In genomic region chr2:13438275-13438845, GRCm38 (mm10) we compare ENCODE assay signal across 20 mouse cellular contexts. TPM values are rescaled to one million over a fixed set of nuclear protein-coding genes. Genes with fewer than 3 reads are reported as not detected.
DNase-seq lines count a peak whose midpoint lies in the region; ATAC-seq and TF ChIP-seq lines count a peak whose summit lies in the region.
"Had no signal": no experiment of that assay in that cellular context is flagged by ENCODE, and none has a peak within 500 bp of the region (broad histone marks: within the 10 kb centered on the region; RNA-seq: fewer than 3 reads in every experiment).

No protein-coding gene starts in this region.

- DNase-seq in embryonic facial prominence, embryonic 14.5 days (ENCODE audit: low spot score), result peak; percentile 57
- no peak for DNase-seq in embryonic facial prominence, embryonic 10.5 days (ENCODE audit: low spot score)
- peak; percentile 22 for DNase-seq in limb, embryonic 14.5 days (ENCODE audit: low spot score)
- DNase-seq in limb, embryonic 10.5 days (ENCODE audit: low spot score), result no peak
- peak; percentile 10 for DNase-seq in heart, postnatal 4 days
- no peak for DNase-seq in layer of hippocampus, adult 11-12 months (ENCODE audit: low spot score)
- no peak for DNase-seq in spleen, postnatal 36 days (ENCODE audit: low spot score in 2 of 2)
- DNase-seq: adrenal gland, postnatal 10 days; cerebellum, adult 9-11 months; gastrocnemius, postnatal 10 days; kidney, adult 11 months; liver, postnatal 0 days; thymus, postnatal 14 days had no signal

- ATAC-seq in embryonic facial prominence, embryonic 14.5 days (ENCODE audit: low read depth), result no peak
- ATAC-seq in limb, embryonic 14.5 days (ENCODE audit: low FRiP score, low read depth), result 0 out of 2 replicates have a peak, but pooled peaks have one; percentile 19
- 0 out of 2 replicates have a peak, but pooled peaks have one; percentile 25 for ATAC-seq in heart, embryonic 12.5 days (ENCODE audit: insufficient number of reproducible peaks, low FRiP score)
- ATAC-seq: activated CD4-positive, CD25-positive, alpha-beta regulatory T cell, adult 4 months; liver, postnatal 0 days had no signal

- no peaks in the 10 kb centered on the region for H3K9me3 ChIP-seq in embryonic facial prominence, embryonic 14.5 days (ENCODE audit: control insufficient read depth, low read length)
- no peaks in the 10 kb centered on the region for H3K9me3 ChIP-seq in embryonic facial prominence, embryonic 10.5 days
- no peaks in the 10 kb centered on the region for H3K9me3 ChIP-seq in limb, embryonic 14.5 days (ENCODE audit: control insufficient read depth, low read length)
- H3K9me3 ChIP-seq in limb, embryonic 10.5 days (replicated peaks), result no peaks in the 10 kb centered on the region
- H3K9me3 ChIP-seq in heart, embryonic 12.5 days (replicated peaks), result no peaks in the 10 kb centered on the region
- H3K9me3 ChIP-seq: embryonic facial prominence, embryonic 13.5 days; forebrain, embryonic 10.5 days; hindbrain, embryonic 10.5 days; limb, embryonic 13.5 days had no signal

- no peak overlapping the region for H3K27ac ChIP-seq in embryonic facial prominence, embryonic 14.5 days (replicated peaks; ENCODE audit: low read depth, low read length)
- no peak overlapping the region for H3K27ac ChIP-seq in embryonic facial prominence, embryonic 10.5 days (replicated peaks)
- no peak overlapping the region; the same call in 1 of the 2 replicates for H3K27ac ChIP-seq in limb, embryonic 14.5 days (replicated peaks; ENCODE audit: low read depth, low read length)
- no peak overlapping the region for H3K27ac ChIP-seq in limb, embryonic 10.5 days
- peak overlapping the region; percentile 73 for H3K27ac ChIP-seq in heart, embryonic 12.5 days (ENCODE audit: poor library complexity, severe bottlenecking)
- H3K27ac ChIP-seq: embryonic facial prominence, embryonic 13.5 days; forebrain, embryonic 10.5 days; hindbrain, embryonic 10.5 days; limb, embryonic 13.5 days had no signal

- no peak for TF ChIP-seq POLR2A in limb, embryonic 14.5 days (IDR thresholded peaks at IDR 0.05; ENCODE audit: borderline replicate concordance, extremely low read depth, insufficient read depth, insufficient read length)

- no peak overlapping the region for H3K4me3 ChIP-seq in embryonic facial prominence, embryonic 14.5 days (ENCODE audit: low read depth, low read length)
- H3K4me3 ChIP-seq in embryonic facial prominence, embryonic 10.5 days, result no peak overlapping the region
- H3K4me3 ChIP-seq in limb, embryonic 14.5 days (replicated peaks; ENCODE audit: low read length), result no peak overlapping the region
- no peak overlapping the region for H3K4me3 ChIP-seq in limb, embryonic 10.5 days
- H3K4me3 ChIP-seq in heart, embryonic 12.5 days, result no peak overlapping the region
- H3K4me3 ChIP-seq: embryonic facial prominence, embryonic 13.5 days; forebrain, embryonic 10.5 days; hindbrain, embryonic 10.5 days; limb, embryonic 13.5 days had no signal

- H3K9ac ChIP-seq in embryonic facial prominence, embryonic 14.5 days (ENCODE audit: low read depth, low read length), result no peak overlapping the region
- H3K9ac ChIP-seq in limb, embryonic 14.5 days (ENCODE audit: low read depth, low read length, severe bottlenecking), result no peak overlapping the region
- H3K9ac ChIP-seq in heart, embryonic 12.5 days, result no peak overlapping the region
- H3K9ac ChIP-seq: embryonic facial prominence, embryonic 13.5 days; limb, embryonic 13.5 days; liver, postnatal 0 days had no signal

- 65% methylated on average over 3 of the region's 3 CpGs for WGBS in embryonic facial prominence, embryonic 14.5 days
- WGBS in embryonic facial prominence, embryonic 10.5 days, result 89% methylated on average over 3 of the region's 3 CpGs
- WGBS in limb, embryonic 14.5 days, result 71% methylated on average over 3 of the region's 3 CpGs
- 86% methylated on average over 3 of the region's 3 CpGs for whole genome bisulfite sequencing in limb, embryonic 10.5 days
- WGBS in heart, embryonic 12.5 days, result 51% methylated on average over 3 of the region's 3 CpGs

- H3K27me3 ChIP-seq in embryonic facial prominence, embryonic 14.5 days (replicated peaks; ENCODE audit: control insufficient read depth, insufficient read depth, low read length), result no peaks in the 10 kb centered on the region
- no peaks in the 10 kb centered on the region for H3K27me3 ChIP-seq in embryonic facial prominence, embryonic 10.5 days (replicated peaks; ENCODE audit: low read depth, poor library complexity, severe bottlenecking)
- H3K27me3 ChIP-seq in limb, embryonic 14.5 days (ENCODE audit: control insufficient read depth, insufficient read depth, low read length), result no peaks in the 10 kb centered on the region
- no peaks in the 10 kb centered on the region for H3K27me3 ChIP-seq in limb, embryonic 10.5 days (ENCODE audit: low read depth, poor library complexity, severe bottlenecking)
- no peaks in the 10 kb centered on the region for H3K27me3 ChIP-seq in heart, embryonic 12.5 days (replicated peaks)
- H3K27me3 ChIP-seq: embryonic facial prominence, embryonic 13.5 days; limb, embryonic 13.5 days had no signal

- H3K4me2 ChIP-seq in embryonic facial prominence, embryonic 14.5 days (ENCODE audit: low read depth, low read length), result no peak overlapping the region
- no peak overlapping the region for H3K4me2 ChIP-seq in limb, embryonic 14.5 days (replicated peaks; ENCODE audit: low read depth, low read length, severe bottlenecking)
- H3K4me2 ChIP-seq in heart, embryonic 12.5 days, result no peak overlapping the region
- H3K4me2 ChIP-seq: embryonic facial prominence, embryonic 13.5 days; limb, embryonic 13.5 days; midbrain, embryonic 11.5 days had no signal

- no peaks in the 10 kb centered on the region for H3K4me1 ChIP-seq in embryonic facial prominence, embryonic 14.5 days (ENCODE audit: control insufficient read depth, insufficient read depth, low read length)
- no peaks in the 10 kb centered on the region for H3K4me1 ChIP-seq in embryonic facial prominence, embryonic 10.5 days
- no peaks in the 10 kb centered on the region for H3K4me1 ChIP-seq in limb, embryonic 14.5 days (ENCODE audit: control insufficient read depth, insufficient read depth, low read length)
- no peaks in the 10 kb centered on the region for H3K4me1 ChIP-seq in limb, embryonic 10.5 days
- H3K4me1 ChIP-seq in heart, embryonic 12.5 days (replicated peaks), result peaks cover 8% of the 10 kb centered on the region
- H3K4me1 ChIP-seq: embryonic facial prominence, embryonic 13.5 days; forebrain, embryonic 10.5 days; hindbrain, embryonic 10.5 days; limb, embryonic 13.5 days had no signal

- no peaks in the 10 kb centered on the region for H3K36me3 ChIP-seq in embryonic facial prominence, embryonic 14.5 days (ENCODE audit: control insufficient read depth, insufficient read depth, low read length)
- H3K36me3 ChIP-seq in embryonic facial prominence, embryonic 10.5 days (replicated peaks), result no peaks in the 10 kb centered on the region
- no peaks in the 10 kb centered on the region for H3K36me3 ChIP-seq in limb, embryonic 14.5 days (ENCODE audit: control insufficient read depth, insufficient read depth, low read length)
- H3K36me3 ChIP-seq in limb, embryonic 10.5 days, result no peaks in the 10 kb centered on the region
- H3K36me3 ChIP-seq in heart, embryonic 12.5 days, result no peaks in the 10 kb centered on the region
- H3K36me3 ChIP-seq: embryonic facial prominence, embryonic 13.5 days; forebrain, embryonic 10.5 days; hindbrain, embryonic 10.5 days; limb, embryonic 13.5 days had no signal

RNA-seq across cellular contexts. Expression of gene Cubn, which starts 53.3 kb away (rescaled TPM):
- 0.38 and 0.56 TPM in 2 replicates for polyA plus RNA-seq in embryonic facial prominence, embryonic 14.5 days (2014; fragmentation: Nextera tagmentation; extraction: Ambion mirVana)
- 0.11 and 0.14 TPM in 2 replicates for polyA plus RNA-seq in embryonic facial prominence, embryonic 10.5 days (2016; fragmentation: Nextera tagmentation; extraction: Ambion mirVana)
- polyA plus RNA-seq in limb, embryonic 14.5 days (2012; rRNA removed), result 0.28 and 0.49 TPM in 2 replicates
- polyA plus RNA-seq in limb, embryonic 14.5 days (2014; fragmentation: Nextera tagmentation; extraction: Ambion mirVana), result 0.28 and 0.29 TPM in 2 replicates
- polyA plus RNA-seq in limb, embryonic 10.5 days (2016; fragmentation: Nextera tagmentation; extraction: Ambion mirVana), result 0.05 TPM in 2 replicates
- polyA plus RNA-seq in heart, embryonic 12.5 days (2016; fragmentation: Nextera tagmentation; extraction: Ambion mirVana), result 0.57 and 0.59 TPM in 2 replicates
- 1 to 10 TPM; 1.0 to 1.2 TPM for total RNA-seq in heart, postnatal 4 days (2021)
- polyA plus RNA-seq: liver, postnatal 0 days had no signal

Comparison
In these comparisons a context has a peak if more than half of its experiments do, and no peak if none do; other contexts are left out.
1. DNase-seq: peak in embryonic facial prominence, embryonic 14.5 days (single experiment), limb, embryonic 14.5 days (single experiment) and heart, postnatal 4 days (single experiment); none in embryonic facial prominence, embryonic 10.5 days (single experiment), limb, embryonic 10.5 days (single experiment), layer of hippocampus, adult 11-12 months (single experiment) and spleen, postnatal 36 days (0 of 2).